Mouse (Mus musculus) heart, embryonic 14.5 days (tissue): ENCODE data around the gene Usp3. TPM values are rescaled to one million over a fixed set of nuclear protein-coding genes. Genes with fewer than 3 reads are reported as not detected.

ENCODE experiments used
- ATAC-seq: fragments of 200-750 bp; cut with Nextera tagmentation; 2 replicates; pipeline ENCODE4 v1.8.0; 2017; ENCODE audit warnings: low read depth, moderate TSS enrichment; ENCODE audit not compliant: insufficient number of reproducible peaks, insufficient read depth, low FRiP score
- H3K27ac ChIP-seq, 2 experiments: fragments of 200-500 bp in 1 of 2; fragments of 300-500 bp in 1 of 2; sonication (generic) in 1 of 2; replicated peaks in 1 of 2; 2 replicates each; pipeline ENCODE4 v1.5.1; 2012 to 2014; ENCODE audit warnings: low read depth in 2 of 2, low read length in 2 of 2, control low read depth in 1 of 2, mild to moderate bottlenecking in 1 of 2, mixed read lengths in 1 of 2; ENCODE audit not compliant: control insufficient read depth in 1 of 2, insufficient read depth in 1 of 2
- H3K27me3 ChIP-seq: fragments of 300-500 bp; sonication (generic); 2 replicates; pipeline ENCODE4 v1.6.1; 2014; ENCODE audit warnings: mild to moderate bottlenecking, low read length, control low read depth; ENCODE audit not compliant: control insufficient read depth, insufficient read depth
- H3K36me3 ChIP-seq: fragments of 300-500 bp; sonication (generic); 2 replicates; pipeline ENCODE4 v1.6.1; 2014; ENCODE audit warnings: mild to moderate bottlenecking, control low read depth, low read length, mixed read lengths; ENCODE audit not compliant: control insufficient read depth, insufficient read depth
- H3K4me1 ChIP-seq, 2 experiments: fragments of 200-500 bp in 1 of 2; fragments of 300-500 bp in 1 of 2; sonication (generic) in 1 of 2; 2 replicates each; pipeline ENCODE4 v1.6.1; 2012 to 2014; ENCODE audit warnings: low read length in 2 of 2, control low read depth in 1 of 2, mixed read lengths in 1 of 2; ENCODE audit not compliant: control insufficient read depth in 2 of 2, insufficient read depth in 2 of 2
- H3K4me2 ChIP-seq: fragments of 300-500 bp; sonication (generic); 2 replicates; pipeline ENCODE4 v1.6.1; 2014; ENCODE audit warnings: mild to moderate bottlenecking, low read length
- H3K4me3 ChIP-seq, 2 experiments: fragments of 200-500 bp in 1 of 2; fragments of 300-500 bp in 1 of 2; sonication (generic) in 1 of 2; 2 replicates each; pipeline ENCODE4 v1.5.1; 2012 to 2014; ENCODE audit warnings: low read length in 2 of 2, mild to moderate bottlenecking in 2 of 2, control low read depth in 1 of 2, low read depth in 1 of 2, moderate library complexity in 1 of 2; ENCODE audit not compliant: control insufficient read depth in 1 of 2, insufficient read depth in 1 of 2
- H3K9ac ChIP-seq: fragments of 300-500 bp; sonication (generic); 2 replicates; pipeline ENCODE4 v1.6.1; 2014; ENCODE audit warnings: mild to moderate bottlenecking, low read length
- H3K9me3 ChIP-seq: fragments of 300-500 bp; sonication (generic); 2 replicates; pipeline ENCODE4 v1.6.1; 2016; ENCODE audit warnings: low read length, control low read depth; ENCODE audit not compliant: control insufficient read depth
- WGBS: fragments of 180-500 bp; shearing (Covaris S2); extraction: QIAGEN DNeasy Blood & Tissue Kit; methylation state at CpG from one replicate; pipeline ENCODE4 v1.1.7; 2014; 5-methylcytosine and 5-hydroxymethylcytosine counted together
- polyA plus RNA-seq: library from polyadenylated mRNA; unstranded; fragments of >200 nt; fragmentation: Nextera tagmentation; extraction: Ambion mirVana; gene quantifications from 2 replicates; pipeline ENCODE4 v1.2.1, GENCODE M21; 2014

Gene Usp3
- polyA plus RNA-seq, 1 experiment from 2014 or later, result 51.7 TPM

- Histone ChIP-seq H3K36me3 (peaks cover 49% of the 10 kb centered on the region), H3K27ac (peak overlapping the region; percentile 96 to 99), H3K4me1 (peaks cover 12 to 20% of the 10 kb centered on the region in 2 experiments), H3K27me3 (no peaks in the 10 kb centered on the region), H3K4me3 (peak overlapping the region; percentile 58 to 64), H3K9me3 (no peaks in the 10 kb centered on the region), H3K4me2 (peak overlapping the region; percentile 98), H3K9ac (peak overlapping the region; percentile 91)
- no peak for ATAC-seq
- WGBS, result 42% methylated on average over 4 of the region's 4 CpGs
These were observed 79.2 kb downstream of the Usp3 start for GRCm38 (mm10) chr9:66513661-66514255.

- peaks cover 49% of the 10 kb centered on the region for H3K36me3 ChIP-seq
- peak overlapping the region; percentile 98 for H3K4me2 ChIP-seq
- no peaks in the 10 kb centered on the region for H3K9me3 ChIP-seq
- peak overlapping the region; percentile 58 to 64 for H3K4me3 ChIP-seq
- peak overlapping the region; percentile 91 for H3K9ac ChIP-seq
- H3K27me3 ChIP-seq, result no peaks in the 10 kb centered on the region
- peak overlapping the region; percentile 96 to 99 for H3K27ac ChIP-seq
- no peak for ATAC-seq
- peaks cover 12 to 20% of the 10 kb centered on the region in 2 experiments for H3K4me1 ChIP-seq
These were observed 79.8 kb downstream of the Usp3 start for GRCm38 (mm10) chr9:66513150-66513549.

GRCm38 (mm10) chr9:66512351-66512671, 80.6 kb downstream of the Usp3 start:
- under 1% methylated on average over 8 of the region's 8 CpGs for WGBS
- peak; percentile 72 for ATAC-seq
- peaks cover 49% of the 10 kb centered on the region for H3K36me3 ChIP-seq

GRCm38 (mm10) chr9:66511580-66512350, 81.2 kb downstream of the Usp3 start:
- peaks cover 12 to 20% of the 10 kb centered on the region in 2 experiments for H3K4me1 ChIP-seq
- H3K9me3 ChIP-seq, result no peaks in the 10 kb centered on the region
- H3K9ac ChIP-seq, result peak overlapping the region; percentile 91
- H3K27ac ChIP-seq, result peak overlapping the region; percentile 92 to 99
- WGBS, result under 1% methylated on average over 78 of the region's 78 CpGs
- peak overlapping the region; percentile 98 for H3K4me2 ChIP-seq
- H3K4me3 ChIP-seq, result peak overlapping the region; percentile 58 to 64
- peaks cover 49% of the 10 kb centered on the region for H3K36me3 ChIP-seq
- peak; percentile 77 for ATAC-seq
- H3K27me3 ChIP-seq, result no peaks in the 10 kb centered on the region

More at GRCm38 (mm10) chr9:66512351-66512671, 80.6 kb downstream of the Usp3 start:
- no peaks in the 10 kb centered on the region for H3K27me3 ChIP-seq
- H3K4me2 ChIP-seq, result peak overlapping the region; percentile 98
- H3K9me3 ChIP-seq, result no peaks in the 10 kb centered on the region
- peak overlapping the region; percentile 58 to 64 for H3K4me3 ChIP-seq
- peak overlapping the region; percentile 91 for H3K9ac ChIP-seq
- H3K27ac ChIP-seq, result peak overlapping the region; percentile 96 to 99
- H3K4me1 ChIP-seq, result peaks cover 12 to 20% of the 10 kb centered on the region in 2 experiments

- H3K27me3 ChIP-seq, result no peaks in the 10 kb centered on the region
- H3K4me2 ChIP-seq, result peak overlapping the region; percentile 98
- H3K4me3 ChIP-seq, result peak overlapping the region; percentile 58 to 64
- ATAC-seq, result no peak
- peak overlapping the region; percentile 92 to 99 for H3K27ac ChIP-seq
- H3K4me1 ChIP-seq, result peaks cover 12 to 20% of the 10 kb centered on the region in 2 experiments
- WGBS, result 14% methylated on average over 2 of the region's 2 CpGs
- peaks cover 49% of the 10 kb centered on the region for H3K36me3 ChIP-seq
- H3K9ac ChIP-seq, result peak overlapping the region; percentile 91
- no peaks in the 10 kb centered on the region for H3K9me3 ChIP-seq
These were observed 82.0 kb downstream of the Usp3 start for GRCm38 (mm10) chr9:66510944-66511343.

- H3K27me3 ChIP-seq, result no peaks in the 10 kb centered on the region
- H3K4me2 ChIP-seq, result peak overlapping the region; percentile 98; the same call in 1 of the 2 replicates
- 71% methylated on average over 7 of the region's 7 CpGs for WGBS
- H3K4me1 ChIP-seq, result peaks cover 9 to 20% of the 10 kb centered on the region in 2 experiments
- H3K9me3 ChIP-seq, result no peaks in the 10 kb centered on the region
- peaks cover 49% of the 10 kb centered on the region for H3K36me3 ChIP-seq
- peak overlapping the region; percentile 91; the same call in 1 of the 2 replicates for H3K9ac ChIP-seq
- peak overlapping the region in 1 of 2 experiments; percentile 99; a peak in 1 of 4 replicates for H3K27ac ChIP-seq
- no peak overlapping the region for H3K4me3 ChIP-seq
- no peak for ATAC-seq
These were observed 82.5 kb downstream of the Usp3 start for GRCm38 (mm10) chr9:66510351-66510841.

GRCm38 (mm10) chr9:66508890-66509399, 84.0 kb downstream of the Usp3 start:
- Histone ChIP-seq H3K9ac (0 out of 2 replicates have a peak overlapping the region, but pooled peaks have one; percentile 5), H3K27me3 (no peaks in the 10 kb centered on the region), H3K36me3 (peaks cover 61% of the 10 kb centered on the region), H3K27ac (0 out of 4 replicates have a peak overlapping the region, but pooled peaks of 1 of the 2 experiments have one; percentile 26), H3K4me1 (peaks cover 9 to 17% of the 10 kb centered on the region in 2 experiments), H3K9me3 (no peaks in the 10 kb centered on the region), H3K4me2 (no peak overlapping the region), H3K4me3 (no peak overlapping the region)
- 49% methylated on average over 4 of the region's 4 CpGs for WGBS
- ATAC-seq, result no peak
